Mouse (Mus musculus) limb, embryonic 14.5 days (tissue): ENCODE measurements around the gene Fam206a. TPM values are rescaled to one million over a fixed set of nuclear protein-coding genes. Genes with fewer than 3 reads are reported as not detected.
A peak's percentile ranks its signal among the peaks of the same experiment; 100 is the strongest.

Experiments
- ATAC-seq: fragments of 200-750 bp; cut with Nextera tagmentation; 2 replicates; pipeline ENCODE4 v1.8.0; 2017; ENCODE audit warnings: low read depth, moderate number of reproducible peaks, moderate TSS enrichment; ENCODE audit not compliant: low FRiP score
- DNase-seq: peaks from one replicate; pipeline ENCODE4 v3.0.0-alpha.2; 2015; ENCODE audit warnings: low spot score
- H3K27ac ChIP-seq: fragments of 300-500 bp; sonication (generic); replicated peaks from 2 replicates; pipeline ENCODE4 v1.5.1; 2014; ENCODE audit warnings: low read depth, mild to moderate bottlenecking, low read length, moderate library complexity, mixed read lengths
- H3K27me3 ChIP-seq: fragments of 300-500 bp; sonication (generic); 2 replicates; pipeline ENCODE4 v1.6.1; 2014; ENCODE audit warnings: low read length, mixed read lengths; ENCODE audit not compliant: control insufficient read depth, insufficient read depth
- H3K36me3 ChIP-seq: fragments of 300-500 bp; sonication (generic); 2 replicates; pipeline ENCODE4 v1.6.1; 2014; ENCODE audit warnings: mild to moderate bottlenecking, low read length, moderate library complexity, mixed read lengths; ENCODE audit not compliant: control insufficient read depth, insufficient read depth
- H3K4me1 ChIP-seq: fragments of 300-500 bp; sonication (generic); 2 replicates; pipeline ENCODE4 v1.6.1; 2014; ENCODE audit warnings: antibody characterized with exemption, low read length, mixed read lengths; ENCODE audit not compliant: control insufficient read depth, insufficient read depth
- H3K4me2 ChIP-seq: fragments of 300-500 bp; sonication (generic); replicated peaks from 2 replicates; pipeline ENCODE4 v1.6.1; 2014; ENCODE audit warnings: low read depth, mild to moderate bottlenecking, low read length, moderate library complexity; ENCODE audit not compliant: severe bottlenecking
- H3K4me3 ChIP-seq: fragments of 300-500 bp; sonication (generic); replicated peaks from 2 replicates; pipeline ENCODE4 v1.5.1; 2014; ENCODE audit warnings: low read length
- H3K9ac ChIP-seq: fragments of 300-500 bp; sonication (generic); 2 replicates; pipeline ENCODE4 v1.6.1; 2014; ENCODE audit warnings: mild to moderate bottlenecking, low read depth, low read length, moderate library complexity; ENCODE audit not compliant: severe bottlenecking
- H3K9me3 ChIP-seq: fragments of 300-500 bp; sonication (generic); 2 replicates; pipeline ENCODE4 v1.6.1; 2016; ENCODE audit warnings: low read length; ENCODE audit not compliant: control insufficient read depth
- POLR2A ChIP-seq: fragments of 200-500 bp; IDR thresholded peaks from 2 replicates; pipeline ENCODE4 v1.8.0; 2012; ENCODE audit warnings: inconsistent platforms, mild to moderate bottlenecking, moderate library complexity, borderline replicate concordance; ENCODE audit not compliant: insufficient read depth, insufficient read length; ENCODE audit errors: extremely low read depth
- WGBS: fragments of 180-500 bp; shearing (Covaris S2); extraction: QIAGEN DNeasy Blood & Tissue Kit; methylation state at CpG from one replicate; pipeline ENCODE4 v1.1.7; 2014; 5-methylcytosine and 5-hydroxymethylcytosine counted together
- polyA plus RNA-seq, 2 experiments: library from polyadenylated mRNA; depleted of rRNA in 1 of 2; stranded (reverse) in 1 of 2; unstranded in 1 of 2; fragments of >200 nt; fragmentation: Nextera tagmentation in 1 of 2; extraction: Ambion mirVana in 1 of 2; gene quantifications; 2 replicates each; pipeline versions ENCODE4 v1.2.1 to v1.2.3; 2012 to 2014

Fam206a gene
- polyA plus RNA-seq, 2 experiments: 12.7 to 18.5 TPM

GRCm38 (mm10) chr4:56829511-56829921 lies 27.4 kb downstream of the Fam206a start:
- Histone ChIP-seq H3K4me2 (peak overlapping the region; percentile 20), H3K4me1 (peaks cover 11% of the 10 kb centered on the region; the same call in 1 of the 2 replicates), H3K4me3 (no peak overlapping the region), H3K9ac (no peak overlapping the region), H3K9me3 (no peaks in the 10 kb centered on the region), H3K36me3 (peaks cover 30% of the 10 kb centered on the region), H3K27ac (peak overlapping the region; percentile 52), H3K27me3 (no peaks in the 10 kb centered on the region)
- TF ChIP-seq POLR2A: no peak
- DNase-seq: peak; percentile 71
- WGBS: 33% methylated on average over 7 of the region's 7 CpGs
- peak; percentile 79 for ATAC-seq

GRCm38 (mm10) chr4:56831013-56831609 lies 29.0 kb downstream of the Fam206a start:
- no peak for TF ChIP-seq POLR2A
- H3K4me3 ChIP-seq: no peak overlapping the region
- H3K36me3 ChIP-seq: peaks cover 39% of the 10 kb centered on the region
- no peak overlapping the region for H3K4me2 ChIP-seq
- H3K9me3 ChIP-seq: no peaks in the 10 kb centered on the region
- no peak overlapping the region for H3K9ac ChIP-seq
- H3K4me1 ChIP-seq: peaks cover 11% of the 10 kb centered on the region; the same call in 1 of the 2 replicates
- ATAC-seq (no peak), DNase-seq (no peak)
- no peaks in the 10 kb centered on the region for H3K27me3 ChIP-seq
- no peak overlapping the region for H3K27ac ChIP-seq
- 62% methylated on average over 13 of the region's 13 CpGs for WGBS

DNA sequence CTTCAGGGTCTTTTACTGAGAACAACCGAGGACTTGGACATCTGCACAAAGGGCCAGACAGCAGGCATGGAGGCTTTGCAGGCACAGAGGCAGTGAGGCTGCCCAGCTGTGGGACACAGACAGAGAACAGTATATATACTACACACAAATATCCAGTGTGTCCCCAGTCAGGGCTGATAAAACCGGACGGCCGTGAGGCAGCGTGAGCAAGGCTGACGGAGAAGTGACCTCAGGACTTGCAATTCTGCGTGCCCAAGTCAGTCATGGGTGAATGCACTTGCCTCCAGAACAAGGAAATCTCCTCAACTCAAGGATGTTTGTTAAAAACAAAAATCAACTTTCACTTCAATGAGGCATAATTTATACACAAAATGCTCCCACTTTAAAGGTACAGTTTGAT lies 29.9 kb downstream of the Fam206a start:
- H3K9ac ChIP-seq: no peak overlapping the region
- H3K36me3 ChIP-seq: peaks cover 41% of the 10 kb centered on the region
- H3K4me1 ChIP-seq: peaks cover 11% of the 10 kb centered on the region; the same call in 1 of the 2 replicates
- no peak overlapping the region for H3K27ac ChIP-seq
- H3K9me3 ChIP-seq: no peaks in the 10 kb centered on the region
- ATAC-seq (no peak), DNase-seq (no peak)
- no peak for TF ChIP-seq POLR2A
- H3K4me2 ChIP-seq: no peak overlapping the region
- 87% methylated on average over 7 of the region's 7 CpGs for WGBS
- H3K4me3 ChIP-seq: no peak overlapping the region
- no peaks in the 10 kb centered on the region for H3K27me3 ChIP-seq

DNA sequence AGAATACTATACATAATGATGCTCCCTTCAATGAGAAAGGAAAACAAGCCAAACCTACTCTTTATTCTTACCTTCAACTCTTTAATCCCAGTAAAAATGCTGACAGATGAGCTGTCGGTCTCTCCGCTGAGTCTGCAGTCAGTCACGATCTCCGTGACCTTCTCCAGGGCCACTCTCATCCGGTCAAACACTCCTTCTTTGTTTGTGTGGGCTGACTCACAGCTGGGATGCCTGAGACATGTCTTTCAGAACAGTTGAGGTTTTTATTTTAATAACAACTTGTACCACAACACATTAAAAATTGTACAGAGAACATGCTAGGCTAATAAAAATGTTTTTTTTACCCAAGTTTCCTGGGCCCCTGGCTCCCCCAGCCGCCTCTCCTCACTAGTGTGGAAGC lies 35.5 kb downstream of the Fam206a start:
- peaks cover 48% of the 10 kb centered on the region for H3K36me3 ChIP-seq
- TF ChIP-seq POLR2A: no peak
- no peak overlapping the region for H3K9ac ChIP-seq
- H3K4me3 ChIP-seq: no peak overlapping the region
- DNase-seq (no peak), ATAC-seq (no peak)
- H3K4me1 ChIP-seq: no peaks in the 10 kb centered on the region
- H3K9me3 ChIP-seq: no peaks in the 10 kb centered on the region
- H3K27me3 ChIP-seq: no peaks in the 10 kb centered on the region
- WGBS: 78% methylated on average over 6 of the region's 6 CpGs
- H3K27ac ChIP-seq: no peak overlapping the region
- H3K4me2 ChIP-seq: no peak overlapping the region

DNA sequence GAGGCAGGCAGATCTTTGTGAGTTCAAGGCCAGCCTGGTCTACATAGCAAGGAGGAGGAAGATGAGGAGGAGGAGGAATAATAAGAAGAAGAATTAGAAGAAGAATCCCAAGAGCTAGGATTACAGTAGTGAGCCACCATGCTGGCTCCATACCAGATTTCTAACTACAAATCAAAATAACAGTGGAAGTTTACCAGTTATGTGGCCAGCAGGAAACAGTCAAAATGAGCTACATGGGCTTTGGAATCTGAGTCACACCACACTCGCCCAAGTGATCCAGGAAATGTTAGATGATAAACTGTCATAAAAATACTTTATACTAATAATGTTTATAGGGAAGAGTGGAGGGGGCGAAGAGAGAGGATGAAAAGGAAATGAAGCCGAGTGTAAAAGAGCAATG lies 38.2 kb downstream of the Fam206a start:
- H3K27ac ChIP-seq: no peak overlapping the region
- no peak for ATAC-seq
- peaks cover 45% of the 10 kb centered on the region for H3K36me3 ChIP-seq
- WGBS: 71% methylated on average over 3 of the region's 3 CpGs
- TF ChIP-seq POLR2A: no peak
- peaks cover 5% of the 10 kb centered on the region; the same call in 1 of the 2 replicates for H3K9me3 ChIP-seq
- no peak for DNase-seq
- H3K9ac ChIP-seq: no peak overlapping the region
- H3K4me3 ChIP-seq: no peak overlapping the region
- H3K4me1 ChIP-seq: no peaks in the 10 kb centered on the region
- no peak overlapping the region for H3K4me2 ChIP-seq
- H3K27me3 ChIP-seq: no peaks in the 10 kb centered on the region
